Mouse (Mus musculus) neural tube, embryonic 14.5 days (tissue): Measurements from ENCODE around the gene Cd2ap. TPM values are rescaled to one million over a fixed set of nuclear protein-coding genes. Genes with fewer than 3 reads are reported as not detected.

Source experiments
- ATAC-seq: fragments of 200-750 bp; cut with Nextera tagmentation; 2 replicates; pipeline ENCODE4 v1.8.0; 2017; ENCODE audit warnings: low read depth, mild to moderate bottlenecking, moderate TSS enrichment, moderate library complexity
- H3K27ac ChIP-seq: fragments of 300-500 bp; sonication (generic); 2 replicates; pipeline ENCODE4 v1.5.1; 2014; ENCODE audit warnings: low read depth, mild to moderate bottlenecking, control low read depth, low read length, moderate library complexity, mixed read lengths
- H3K27me3 ChIP-seq: fragments of 300-500 bp; sonication (generic); 2 replicates; pipeline ENCODE4 v1.6.1; 2014; ENCODE audit warnings: low read length; ENCODE audit not compliant: control insufficient read depth, insufficient read depth
- H3K36me3 ChIP-seq: fragments of 300-500 bp; sonication (generic); 2 replicates; pipeline ENCODE4 v1.6.1; 2014; ENCODE audit warnings: low read length, mixed read lengths; ENCODE audit not compliant: control insufficient read depth, insufficient read depth
- H3K4me1 ChIP-seq: fragments of 300-500 bp; sonication (generic); 2 replicates; pipeline ENCODE4 v1.6.1; 2014; ENCODE audit warnings: low read length; ENCODE audit not compliant: control insufficient read depth, insufficient read depth
- H3K4me2 ChIP-seq: fragments of 300-500 bp; sonication (generic); 2 replicates; pipeline ENCODE4 v1.6.1; 2014; ENCODE audit warnings: mild to moderate bottlenecking, low read depth, low read length, control low read depth
- H3K4me3 ChIP-seq: fragments of 300-500 bp; sonication (generic); 2 replicates; pipeline ENCODE4 v1.5.1; 2014; ENCODE audit warnings: low read depth, low read length, control low read depth, mixed read lengths
- H3K9ac ChIP-seq: fragments of 300-500 bp; sonication (generic); replicated peaks from 2 replicates; pipeline ENCODE4 v1.6.1; 2014; ENCODE audit warnings: low read depth, mild to moderate bottlenecking, control low read depth, low read length, mixed read lengths
- H3K9me3 ChIP-seq: fragments of 300-500 bp; sonication (generic); 2 replicates; pipeline ENCODE4 v1.6.1; 2016; ENCODE audit warnings: low read length; ENCODE audit not compliant: control insufficient read depth
- WGBS: fragments of 180-500 bp; shearing (Covaris S2); extraction: QIAGEN DNeasy Blood & Tissue Kit; methylation state at CpG from one replicate; pipeline ENCODE4 v1.1.7; 2014; 5-methylcytosine and 5-hydroxymethylcytosine counted together
- polyA plus RNA-seq: library from polyadenylated mRNA; unstranded; fragments of >200 nt; fragmentation: Nextera tagmentation; extraction: Ambion mirVana; gene quantifications from 2 replicates; pipeline ENCODE4 v1.2.1, GENCODE M21; 2014

Cd2ap gene
- polyA plus RNA-seq: 13.4 and 13.7 TPM in 2 replicates

GRCm38 (mm10) chr17:42876001-42876903, at the start of gene Cd2ap:
Cd2ap (minus strand) TSS chr17:42876665.
- peak; percentile 98 for ATAC-seq
- no peaks in the 10 kb centered on the region for H3K9me3 ChIP-seq

GRCm38 (mm10) chr17:42924731-42925130, 48.3 kb upstream of the Cd2ap start:
- H3K4me1 ChIP-seq: no peaks in the 10 kb centered on the region
- no peaks in the 10 kb centered on the region for H3K27me3 ChIP-seq
- no peak for ATAC-seq
- H3K4me3 ChIP-seq: no peak overlapping the region
- no peak overlapping the region for H3K4me2 ChIP-seq
- no peaks in the 10 kb centered on the region for H3K36me3 ChIP-seq
- WGBS: 92% methylated on average over 5 of the region's 5 CpGs
- H3K9me3 ChIP-seq: no peaks in the 10 kb centered on the region
- H3K9ac ChIP-seq: no peak overlapping the region
- no peak overlapping the region for H3K27ac ChIP-seq

More at GRCm38 (mm10) chr17:42876001-42876903, at the start of gene Cd2ap:
- Histone ChIP-seq H3K4me2 (peak within 1 kb of the TSS; percentile 95), H3K27me3 (no peaks in the 10 kb centered on the region), H3K4me3 (peak within 1 kb of the TSS; percentile 87), H3K9ac (peak within 1 kb of the TSS; percentile 98), H3K4me1 (peaks cover 6% of the 10 kb centered on the region; the same call in 1 of the 2 replicates), H3K27ac (peak within 1 kb of the TSS; percentile 93), H3K36me3 (no peaks in the 10 kb centered on the region)
- under 1% methylated on average over 62 of the region's 94 CpGs for WGBS

- Histone ChIP-seq H3K4me1 (no peaks in the 10 kb centered on the region), H3K4me2 (no peak overlapping the region), H3K36me3 (no peaks in the 10 kb centered on the region), H3K4me3 (no peak overlapping the region), H3K9ac (no peak overlapping the region), H3K27me3 (no peaks in the 10 kb centered on the region), H3K9me3 (no peaks in the 10 kb centered on the region), H3K27ac (no peak overlapping the region)
- WGBS: 73% methylated on average over 9 of the region's 9 CpGs
- ATAC-seq: no peak
These were observed 42.3 kb upstream of the Cd2ap start for GRCm38 (mm10) chr17:42918810-42919209.

- Histone ChIP-seq H3K4me2 (no peak overlapping the region), H3K4me1 (no peaks in the 10 kb centered on the region), H3K27me3 (no peaks in the 10 kb centered on the region), H3K9ac (no peak overlapping the region), H3K9me3 (no peaks in the 10 kb centered on the region), H3K27ac (no peak overlapping the region), H3K36me3 (no peaks in the 10 kb centered on the region), H3K4me3 (no peak overlapping the region)
- ATAC-seq: no peak
- 87% methylated on average over 7 of the region's 7 CpGs for WGBS
These were observed 38.3 kb upstream of the Cd2ap start for GRCm38 (mm10) chr17:42914726-42915125.

GRCm38 (mm10) chr17:42912193-42912592, 35.7 kb upstream of the Cd2ap start:
- no peak overlapping the region for H3K9ac ChIP-seq
- no peak overlapping the region for H3K27ac ChIP-seq
- H3K4me1 ChIP-seq: no peaks in the 10 kb centered on the region
- no peak overlapping the region for H3K4me3 ChIP-seq
- H3K9me3 ChIP-seq: no peaks in the 10 kb centered on the region
- no peak for ATAC-seq
- no peaks in the 10 kb centered on the region for H3K36me3 ChIP-seq
- H3K4me2 ChIP-seq: no peak overlapping the region
- WGBS: 79% methylated on average over 6 of the region's 6 CpGs
- H3K27me3 ChIP-seq: no peaks in the 10 kb centered on the region

- no peaks in the 10 kb centered on the region for H3K4me1 ChIP-seq
- H3K9me3 ChIP-seq: no peaks in the 10 kb centered on the region
- WGBS: 78% methylated on average over 3 of the region's 3 CpGs
- no peaks in the 10 kb centered on the region for H3K36me3 ChIP-seq
- no peak overlapping the region for H3K4me2 ChIP-seq
- ATAC-seq: no peak
- no peaks in the 10 kb centered on the region for H3K27me3 ChIP-seq
- H3K4me3 ChIP-seq: no peak overlapping the region
- no peak overlapping the region for H3K27ac ChIP-seq
- no peak overlapping the region for H3K9ac ChIP-seq
These were observed 34.0 kb upstream of the Cd2ap start for GRCm38 (mm10) chr17:42910476-42910875.

- Histone ChIP-seq H3K4me2 (no peak overlapping the region), H3K27ac (no peak overlapping the region), H3K9me3 (no peaks in the 10 kb centered on the region), H3K4me3 (no peak overlapping the region), H3K36me3 (no peaks in the 10 kb centered on the region), H3K9ac (no peak overlapping the region), H3K4me1 (no peaks in the 10 kb centered on the region), H3K27me3 (no peaks in the 10 kb centered on the region)
- ATAC-seq: no peak
- WGBS: 82% methylated on average over 9 of the region's 9 CpGs
These were observed 32.9 kb upstream of the Cd2ap start for GRCm38 (mm10) chr17:42909376-42909775.

GRCm38 (mm10) chr17:42908744-42909370, 32.4 kb upstream of the Cd2ap start:
- Histone ChIP-seq H3K9me3 (no peaks in the 10 kb centered on the region), H3K27me3 (no peaks in the 10 kb centered on the region), H3K27ac (no peak overlapping the region), H3K4me3 (no peak overlapping the region), H3K36me3 (no peaks in the 10 kb centered on the region), H3K4me2 (no peak overlapping the region), H3K9ac (no peak overlapping the region), H3K4me1 (no peaks in the 10 kb centered on the region)
- WGBS: 44% methylated on average over 9 of the region's 9 CpGs
- no peak for ATAC-seq

- H3K9ac ChIP-seq: no peak overlapping the region
These were observed 31.7 kb upstream of the Cd2ap start for GRCm38 (mm10) chr17:42908136-42908535.

More at GRCm38 (mm10) chr17:42908136-42908535, 31.7 kb upstream of the Cd2ap start:
- H3K4me3 ChIP-seq: no peak overlapping the region
- H3K4me2 ChIP-seq: no peak overlapping the region
- no peak overlapping the region for H3K27ac ChIP-seq
- H3K36me3 ChIP-seq: no peaks in the 10 kb centered on the region
- no peak for ATAC-seq
- H3K27me3 ChIP-seq: no peaks in the 10 kb centered on the region
- no peaks in the 10 kb centered on the region for H3K4me1 ChIP-seq
- no peaks in the 10 kb centered on the region for H3K9me3 ChIP-seq
- WGBS: 92% methylated on average over 3 of the region's 3 CpGs
